23 mouse cellular contexts compared by ENCODE assay signal in genomic region chr17:42190206-42190902, GRCm38 (mm10).
A peak's percentile ranks its signal among the peaks of the same experiment; 100 is the strongest.
DNase-seq lines count a peak whose midpoint lies in the region; ATAC-seq and TF ChIP-seq lines count a peak whose summit lies in the region.
"Had no signal": no experiment of that assay in that cellular context is flagged by ENCODE, and none has a peak within 500 bp of the region (broad histone marks: within the 10 kb centered on the region; RNA-seq: fewer than 3 reads in every experiment).

No protein-coding gene starts in this region.

- peak; percentile 58; the same call in 1 of the 2 replicates for ATAC-seq in forebrain, embryonic 16.5 days
- ATAC-seq in forebrain, embryonic 15.5 days (replicated peaks) = no peak
- ATAC-seq: CD4-positive, CD25-positive, alpha-beta regulatory T cell, adult 4 months; midbrain, embryonic 13.5 days; Patski had no signal

- no peak for TF ChIP-seq POLR2A in lung, adult 2 months (IDR thresholded peaks at IDR 0.05; ENCODE audit: borderline replicate concordance, extremely low read depth, low read depth, low read length)

- TF ChIP-seq CTCF in lung, adult 2 months (IDR thresholded peaks at IDR 0.05; ENCODE audit: insufficient read depth, low read length) = no peak

- intact Hi-C loops in left cerebral cortex, postnatal 4 days (cut with DNase I) = no loop called here

- no peaks in the 10 kb centered on the region for H3K4me1 ChIP-seq in forebrain, embryonic 16.5 days (replicated peaks; ENCODE audit: control insufficient read depth, insufficient read depth, low read length)
- no peaks in the 10 kb centered on the region for H3K4me1 ChIP-seq in forebrain, embryonic 15.5 days
- no peaks in the 10 kb centered on the region for H3K4me1 ChIP-seq in lung, adult 2 months (ENCODE audit: control insufficient read depth, insufficient read depth, low read length)
- no peaks in the 10 kb centered on the region for H3K4me1 ChIP-seq in heart, embryonic 10.5 days
- H3K4me1 ChIP-seq: embryonic facial prominence, embryonic 13.5 days; midbrain, embryonic 13.5 days; stomach, embryonic 15.5 days had no signal

- H3K36me3 ChIP-seq in forebrain, embryonic 16.5 days (ENCODE audit: control insufficient read depth, insufficient read depth) = no peaks in the 10 kb centered on the region
- no peaks in the 10 kb centered on the region for H3K36me3 ChIP-seq in forebrain, embryonic 15.5 days
- no peaks in the 10 kb centered on the region for H3K36me3 ChIP-seq in heart, embryonic 10.5 days
- H3K36me3 ChIP-seq: embryonic facial prominence, embryonic 13.5 days; midbrain, embryonic 13.5 days; stomach, embryonic 15.5 days had no signal

- no peak overlapping the region for H3K4me3 ChIP-seq in forebrain, embryonic 16.5 days (replicated peaks; ENCODE audit: low read length)
- no peak overlapping the region for H3K4me3 ChIP-seq in forebrain, embryonic 15.5 days
- H3K4me3 ChIP-seq in lung, adult 2 months (replicated peaks; ENCODE audit: extremely low read depth, low read depth, low read length) = no peak overlapping the region
- no peak overlapping the region for H3K4me3 ChIP-seq in heart, embryonic 10.5 days
- H3K4me3 ChIP-seq: embryonic facial prominence, embryonic 13.5 days; midbrain, embryonic 13.5 days; stomach, embryonic 15.5 days had no signal

- no peak overlapping the region for H3K27ac ChIP-seq in forebrain, embryonic 16.5 days (ENCODE audit: low read length)
- no peak overlapping the region for H3K27ac ChIP-seq in forebrain, embryonic 15.5 days (replicated peaks)
- H3K27ac ChIP-seq in heart, embryonic 10.5 days = no peak overlapping the region
- H3K27ac ChIP-seq: embryonic facial prominence, embryonic 13.5 days; midbrain, embryonic 13.5 days; stomach, embryonic 15.5 days had no signal

- H3K27me3 ChIP-seq in forebrain, embryonic 16.5 days (replicated peaks; ENCODE audit: control insufficient read depth, insufficient read depth, low read length) = no peaks in the 10 kb centered on the region
- no peaks in the 10 kb centered on the region for H3K27me3 ChIP-seq in forebrain, embryonic 15.5 days
- no peaks in the 10 kb centered on the region for H3K27me3 ChIP-seq in heart, embryonic 10.5 days (ENCODE audit: insufficient read depth, poor library complexity, severe bottlenecking)
- H3K27me3 ChIP-seq: embryonic facial prominence, embryonic 13.5 days; midbrain, embryonic 13.5 days; Patski; stomach, embryonic 15.5 days had no signal

- peak; percentile 80 for DNase-seq in left cerebral cortex, postnatal 4 days
- no peak for DNase-seq in left cerebral cortex, adult 8-10 months (ENCODE audit: low spot score in 2 of 2)
- DNase-seq in cerebellum, adult 8-10 months = peak; percentile 59
- no peak for DNase-seq in lung, adult 2 months
- no peak for DNase-seq in heart, embryonic 10.5 days (ENCODE audit: low spot score)
- no peak for DNase-seq in left cerebral cortex, adult 9 months (ENCODE audit: low spot score in 2 of 2)
- DNase-seq: adrenal gland, postnatal 25 days; heart, postnatal 36 days; kidney, adult 8-10 months; kidney, postnatal 14 days; layer of hippocampus, adult 9-11 months; liver; lung, postnatal 10 days; right cerebral cortex, postnatal 14 days; thymus, adult 18-20 months; thymus, postnatal 4 days had no signal

- no peak overlapping the region for H3K9ac ChIP-seq in forebrain, embryonic 16.5 days (replicated peaks; ENCODE audit: low read depth, low read length)
- H3K9ac ChIP-seq in forebrain, embryonic 15.5 days (replicated peaks) = no peak overlapping the region
- H3K9ac ChIP-seq: embryonic facial prominence, embryonic 13.5 days; midbrain, embryonic 13.5 days; stomach, embryonic 15.5 days had no signal

- 66% methylated on average over 8 of the region's 8 CpGs for WGBS in forebrain, embryonic 16.5 days
- 66% methylated on average over 8 of the region's 8 CpGs for WGBS in forebrain, embryonic 15.5 days
- 77% methylated on average over 8 of the region's 8 CpGs for WGBS in lung, adult 2 months
- WGBS in heart, embryonic 10.5 days = 79% methylated on average over 8 of the region's 8 CpGs

- no peaks in the 10 kb centered on the region for H3K9me3 ChIP-seq in forebrain, embryonic 16.5 days (ENCODE audit: control insufficient read depth, low read length)
- no peaks in the 10 kb centered on the region for H3K9me3 ChIP-seq in forebrain, embryonic 15.5 days
- H3K9me3 ChIP-seq in heart, embryonic 10.5 days = no peaks in the 10 kb centered on the region
- H3K9me3 ChIP-seq: embryonic facial prominence, embryonic 13.5 days; midbrain, embryonic 13.5 days; stomach, embryonic 15.5 days had no signal

- H3K4me2 ChIP-seq in forebrain, embryonic 16.5 days (ENCODE audit: low read length) = no peak overlapping the region
- H3K4me2 ChIP-seq in forebrain, embryonic 15.5 days (replicated peaks) = no peak overlapping the region
- H3K4me2 ChIP-seq: embryonic facial prominence, embryonic 13.5 days; midbrain, embryonic 13.5 days; stomach, embryonic 15.5 days had no signal

Comparison
In these comparisons a context has a peak if more than half of its experiments do, and no peak if none do; other contexts are left out.
1. DNase-seq: peak in left cerebral cortex, postnatal 4 days (single experiment) and cerebellum, adult 8-10 months (single experiment); none in left cerebral cortex, adult 8-10 months (0 of 2), lung, adult 2 months (single experiment), heart, embryonic 10.5 days (single experiment) and left cerebral cortex, adult 9 months (0 of 2).